Mouse (Mus musculus): ENCODE measurements at regions not wholly inside any gene's neighbourhood (a gene's known extent, or its start where the extent isn't known, plus 50 kb on each side); places are given as distances from the start of the nearest gene placed in this dataset.
A peak's percentile ranks its signal among the peaks of the same experiment; 100 is the strongest.

DNA sequence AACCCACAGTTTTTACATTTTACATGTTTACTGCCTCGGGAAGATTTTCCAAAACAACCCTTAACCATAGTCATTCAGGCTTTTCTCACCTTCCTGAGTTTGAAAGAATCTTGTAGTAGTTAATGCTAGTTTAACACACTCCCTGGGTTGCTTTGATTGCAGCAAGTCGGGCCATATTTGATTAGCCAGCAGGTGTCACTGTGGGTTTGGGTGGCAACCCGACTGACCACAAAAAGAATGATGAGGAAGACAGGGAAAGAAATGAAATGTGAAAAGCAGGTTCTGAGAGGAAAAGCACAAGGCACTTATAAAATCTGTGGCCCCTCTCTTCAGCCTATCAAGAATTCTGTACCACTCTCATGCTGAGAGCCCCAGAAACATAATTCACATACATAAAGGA lies 335.7 kb upstream of the Ddhd1 start:
- Histone ChIP-seq H3K4me3 (ENCODE audit: control insufficient read depth in 1 of 2, insufficient read depth in 1 of 2, low read depth in 2 of 2, low read length in 2 of 2) (no peak overlapping the region), H3K9me3 (replicated peaks; ENCODE audit: insufficient read depth, low read length) (no peaks in the 10 kb centered on the region), H3K27me3 (ENCODE audit: control insufficient read depth in 1 of 2, insufficient read depth in 2 of 2, low read length in 2 of 2) (no peaks in the 10 kb centered on the region), H3K9ac (ENCODE audit: control insufficient read depth, low read depth, low read length, poor library complexity, severe bottlenecking) (no peak overlapping the region), H3K4me1 (ENCODE audit: control insufficient read depth in 1 of 2, insufficient read depth in 2 of 2, low read length in 2 of 2) (no peaks in the 10 kb centered on the region), H3K79me2 (ENCODE audit: control insufficient read depth, insufficient read depth, low read length, poor library complexity) (no peaks in the 10 kb centered on the region), H3K36me3 (ENCODE audit: control insufficient read depth in 1 of 2, insufficient read depth in 2 of 2, low read length in 2 of 2) (no peaks in the 10 kb centered on the region), H3K27ac (ENCODE audit: control insufficient read depth, low read depth, low read length) (no peak overlapping the region)
- peak; percentile 10 for DNase-seq (ENCODE audit: low read depth, low spot score)
- TF ChIP-seq CTCF (IDR thresholded peaks at IDR 0.05 in 2 of 3, conservative IDR thresholded peaks at IDR 0.05 in 1 of 3; ENCODE audit: control insufficient read depth in 1 of 3, insufficient read depth in 1 of 3, low read depth in 2 of 3, low read length in 3 of 3, poor library complexity in 1 of 3, severe bottlenecking in 1 of 3) (peak; percentile 8 to 39 (median 36); a peak in 4 of 6 replicates), EP300 (IDR thresholded peaks at IDR 0.05; ENCODE audit: low read depth in 1 of 2, low read length in 2 of 2) (no peak), ZC3H11A (IDR thresholded peaks at IDR 0.05; ENCODE audit: low read depth, low read length) (no peak), SMC3 (IDR thresholded peaks at IDR 0.05; ENCODE audit: low read depth, low read length) (peak; percentile 47), BHLHE40 (IDR thresholded peaks at IDR 0.05; ENCODE audit: borderline replicate concordance, low read depth, low read length) (no peak), RAD21 (IDR thresholded peaks at IDR 0.05; ENCODE audit: low read depth, low read length) (peak; percentile 42), MXI1 (IDR thresholded peaks at IDR 0.05; ENCODE audit: low read depth, low read length) (no peak)

DNA sequence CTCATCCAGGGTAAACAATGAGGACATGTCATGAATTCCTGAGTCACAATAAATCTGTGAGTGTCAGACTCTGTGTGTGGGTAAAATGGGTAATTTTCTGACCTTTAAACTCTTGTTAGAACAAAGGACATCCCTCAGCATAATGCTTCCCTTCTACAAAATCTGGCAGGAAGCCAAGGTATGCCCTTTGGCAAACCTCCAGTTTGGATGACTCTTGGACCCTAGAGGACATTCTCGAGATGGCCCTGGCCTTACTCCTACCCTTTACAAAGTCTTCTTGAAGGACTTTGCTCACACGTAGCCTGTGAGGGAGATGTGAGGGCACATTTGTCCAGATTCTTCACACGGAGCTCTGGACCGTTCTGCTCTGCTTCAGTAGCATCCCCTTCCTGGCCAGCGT lies 338.8 kb upstream of the Ddhd1 start:
- no peaks in the 10 kb centered on the region for H3K4me1 ChIP-seq (ENCODE audit: control insufficient read depth in 1 of 2, insufficient read depth in 2 of 2, low read length in 2 of 2)

DNA sequence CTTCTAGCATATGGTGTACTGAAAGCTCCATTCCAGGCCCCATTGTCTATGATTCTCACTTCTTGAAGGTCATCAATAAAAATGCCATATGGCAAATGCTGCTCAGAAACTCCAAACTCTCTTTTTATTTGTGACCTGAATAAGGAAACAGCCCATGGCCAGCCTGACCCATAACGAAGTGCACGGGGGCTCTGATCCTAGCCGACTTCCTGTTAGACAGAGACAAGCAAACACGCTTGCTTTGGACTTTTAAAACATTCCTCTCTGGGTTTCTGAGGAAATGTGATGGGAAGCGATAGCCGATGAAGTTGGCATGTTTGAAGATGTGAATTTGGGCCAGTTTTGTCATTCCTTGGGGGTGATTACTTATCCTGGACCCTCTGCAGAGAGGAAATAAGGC lies 346.1 kb upstream of the Ddhd1 start:
- TF ChIP-seq UBTF (IDR thresholded peaks at IDR 0.05; ENCODE audit: borderline replicate concordance, insufficient read depth, low read depth, low read length) (no peak), EP300 (IDR thresholded peaks at IDR 0.05; ENCODE audit: low read depth in 1 of 2, low read length in 2 of 2) (no peak), TBP (IDR thresholded peaks at IDR 0.05; ENCODE audit: low read depth, low read length) (no peak), CHD2 (IDR thresholded peaks at IDR 0.05; ENCODE audit: low read length) (no peak), USF1 (IDR thresholded peaks at IDR 0.05; ENCODE audit: low read depth, low read length) (no peak)
- Histone ChIP-seq H3K9ac (ENCODE audit: control insufficient read depth, low read depth, low read length, poor library complexity, severe bottlenecking) (no peak overlapping the region), H3K27me3 (ENCODE audit: control insufficient read depth in 1 of 2, insufficient read depth in 2 of 2, low read length in 2 of 2) (no peaks in the 10 kb centered on the region), H3K79me2 (ENCODE audit: control insufficient read depth, insufficient read depth, low read length, poor library complexity) (no peaks in the 10 kb centered on the region), H3K9me3 (replicated peaks; ENCODE audit: insufficient read depth, low read length) (no peaks in the 10 kb centered on the region), H3K36me3 (ENCODE audit: control insufficient read depth in 1 of 2, insufficient read depth in 2 of 2, low read length in 2 of 2) (no peaks in the 10 kb centered on the region), H3K4me1 (ENCODE audit: control insufficient read depth in 1 of 2, insufficient read depth in 2 of 2, low read length in 2 of 2) (no peaks in the 10 kb centered on the region), H3K4me3 (ENCODE audit: control insufficient read depth in 1 of 2, insufficient read depth in 1 of 2, low read depth in 2 of 2, low read length in 2 of 2) (no peak overlapping the region), H3K27ac (ENCODE audit: control insufficient read depth, low read depth, low read length) (no peak overlapping the region)
- DNase-seq (ENCODE audit: low read depth, low spot score), result no peak

More for the DNA sequence above, 338.8 kb upstream of the Ddhd1 start:
- Histone ChIP-seq H3K4me3 (ENCODE audit: control insufficient read depth in 1 of 2, insufficient read depth in 1 of 2, low read depth in 2 of 2, low read length in 2 of 2) (no peak overlapping the region), H3K9me3 (replicated peaks; ENCODE audit: insufficient read depth, low read length) (no peaks in the 10 kb centered on the region), H3K27me3 (ENCODE audit: control insufficient read depth in 1 of 2, insufficient read depth in 2 of 2, low read length in 2 of 2) (no peaks in the 10 kb centered on the region), H3K9ac (ENCODE audit: control insufficient read depth, low read depth, low read length, poor library complexity, severe bottlenecking) (no peak overlapping the region), H3K36me3 (ENCODE audit: control insufficient read depth in 1 of 2, insufficient read depth in 2 of 2, low read length in 2 of 2) (no peaks in the 10 kb centered on the region), H3K79me2 (ENCODE audit: control insufficient read depth, insufficient read depth, low read length, poor library complexity) (no peaks in the 10 kb centered on the region), H3K27ac (ENCODE audit: control insufficient read depth, low read depth, low read length) (no peak overlapping the region)
- TF ChIP-seq ZC3H11A (IDR thresholded peaks at IDR 0.05; ENCODE audit: low read depth, low read length) (no peak), CHD1 (IDR thresholded peaks at IDR 0.05; ENCODE audit: low read depth, low read length) (no peak), GATA1 (IDR thresholded peaks at IDR 0.05; ENCODE audit: low read depth, low read length) (no peak), USF1 (IDR thresholded peaks at IDR 0.05; ENCODE audit: low read depth, low read length) (no peak), MAZ (IDR thresholded peaks at IDR 0.05; ENCODE audit: low read depth, low read length) (no peak), ETS1 (IDR thresholded peaks at IDR 0.05; ENCODE audit: low read depth, low read length) (no peak)
- no peak for DNase-seq (ENCODE audit: low read depth, low spot score)

All from MEL (cell line).